ENCODE assay signal across 10 mouse cellular contexts in genomic region chr14:29980447-29981205, GRCm38 (mm10). TPM values are rescaled to one million over a fixed set of nuclear protein-coding genes. Genes with fewer than 3 reads are reported as not detected.
DNase-seq lines count a peak whose midpoint lies in the region; ATAC-seq and TF ChIP-seq lines count a peak whose summit lies in the region.
"Had no signal": no experiment of that assay in that cellular context is flagged by ENCODE, and none has a peak within 500 bp of the region (broad histone marks: within the 10 kb centered on the region; RNA-seq: fewer than 3 reads in every experiment).

No protein-coding gene starts in this region.

- H3K27ac ChIP-seq in heart, postnatal 0 days (ENCODE audit: low read depth) = no peak overlapping the region
- H3K27ac ChIP-seq in liver, postnatal 0 days (ENCODE audit: low read depth) = no peak overlapping the region
- no peak overlapping the region for H3K27ac ChIP-seq in forebrain, embryonic 15.5 days (replicated peaks)
- H3K27ac ChIP-seq: heart, embryonic 13.5 days; stomach, embryonic 15.5 days had no signal

- no peak overlapping the region for H3K4me3 ChIP-seq in heart, postnatal 0 days (ENCODE audit: low read depth, low read length)
- H3K4me3 ChIP-seq in liver, postnatal 0 days (ENCODE audit: low read depth, low read length) = no peak overlapping the region
- no peak overlapping the region for H3K4me3 ChIP-seq in forebrain, embryonic 15.5 days
- H3K4me3 ChIP-seq: stomach, embryonic 15.5 days had no signal

- peaks cover 55% of the 10 kb centered on the region for H3K36me3 ChIP-seq in heart, postnatal 0 days (replicated peaks; ENCODE audit: control insufficient read depth, insufficient read depth, low read length)
- H3K36me3 ChIP-seq in liver, postnatal 0 days (replicated peaks; ENCODE audit: insufficient read depth, low read length) = peaks cover 52% of the 10 kb centered on the region
- peaks cover 62% of the 10 kb centered on the region for H3K36me3 ChIP-seq in forebrain, embryonic 15.5 days

- H3K27me3 ChIP-seq in heart, postnatal 0 days (ENCODE audit: control insufficient read depth, insufficient read depth, low read length) = no peaks in the 10 kb centered on the region
- no peaks in the 10 kb centered on the region for H3K27me3 ChIP-seq in liver, postnatal 0 days (ENCODE audit: insufficient read depth, low read length)
- H3K27me3 ChIP-seq in forebrain, embryonic 15.5 days = no peaks in the 10 kb centered on the region
- H3K27me3 ChIP-seq: heart, embryonic 13.5 days; stomach, embryonic 15.5 days had no signal

- no peak for TF ChIP-seq EP300 in heart, postnatal 0 days (IDR thresholded peaks at IDR 0.05; ENCODE audit: low read depth)
- TF ChIP-seq EP300 in liver, postnatal 0 days (IDR thresholded peaks at IDR 0.05; ENCODE audit: low read depth) = no peak

- TF ChIP-seq CTCF in heart, postnatal 0 days (IDR thresholded peaks at IDR 0.05; ENCODE audit: low read depth) = peak; percentile 39
- peak; percentile 60 for TF ChIP-seq CTCF in liver, postnatal 0 days (IDR thresholded peaks at IDR 0.05; ENCODE audit: low read depth)

- no peaks in the 10 kb centered on the region for H3K9me3 ChIP-seq in heart, postnatal 0 days (replicated peaks; ENCODE audit: control insufficient read depth, low read length)
- no peaks in the 10 kb centered on the region; the same call in 1 of the 2 replicates for H3K9me3 ChIP-seq in liver, postnatal 0 days (ENCODE audit: low read length)
- no peaks in the 10 kb centered on the region for H3K9me3 ChIP-seq in forebrain, embryonic 15.5 days
- H3K9me3 ChIP-seq: heart, embryonic 13.5 days; stomach, embryonic 15.5 days had no signal

- H3K4me1 ChIP-seq in heart, postnatal 0 days (ENCODE audit: control insufficient read depth, insufficient read depth) = peaks cover 8% of the 10 kb centered on the region; the same call in 1 of the 2 replicates
- peaks cover 8% of the 10 kb centered on the region for H3K4me1 ChIP-seq in liver, postnatal 0 days (ENCODE audit: insufficient read depth)
- H3K4me1 ChIP-seq in forebrain, embryonic 15.5 days = peaks cover 11% of the 10 kb centered on the region
- H3K4me1 ChIP-seq: stomach, embryonic 15.5 days had no signal

- no peak for DNase-seq in heart, postnatal 0 days (ENCODE audit: low spot score)
- no peak for DNase-seq in heart, postnatal 25 days (ENCODE audit: low spot score)
- DNase-seq in B cell, adult 2 months = peak; percentile 50 to 54
- DNase-seq in ZHBTc4 (ENCODE audit: low read depth, low spot score) = peak; percentile 83
- peak; percentile 59 for DNase-seq in liver, postnatal 0 days
- no peak for DNase-seq in right cerebral cortex, postnatal 10 days (ENCODE audit: low spot score in 2 of 2)
- no peak for DNase-seq in spleen, adult 12 weeks (ENCODE audit: low spot score)

- intact Hi-C loops in heart, postnatal 25 days (cut with DNase I) = no loop called here

- no peak for ATAC-seq in heart, postnatal 0 days (ENCODE audit: insufficient read depth, low read depth)
- ATAC-seq in liver, postnatal 0 days = no peak
- ATAC-seq in forebrain, embryonic 15.5 days (replicated peaks) = no peak

- H3K9ac ChIP-seq in heart, postnatal 0 days (replicated peaks; ENCODE audit: low read depth, low read length) = no peak overlapping the region
- H3K9ac ChIP-seq in liver, postnatal 0 days (replicated peaks) = no peak overlapping the region
- no peak overlapping the region for H3K9ac ChIP-seq in forebrain, embryonic 15.5 days (replicated peaks)
- H3K9ac ChIP-seq: stomach, embryonic 15.5 days had no signal

- 92% methylated on average over 10 of the region's 10 CpGs for WGBS in heart, postnatal 0 days
- 88% methylated on average over 10 of the region's 10 CpGs for WGBS in liver, postnatal 0 days (ENCODE audit: insufficient replicate concordance)
- 97% methylated on average over 10 of the region's 10 CpGs for WGBS in forebrain, embryonic 15.5 days

- no peak overlapping the region for H3K4me2 ChIP-seq in heart, postnatal 0 days (ENCODE audit: low read depth, low read length)
- H3K4me2 ChIP-seq in liver, postnatal 0 days (ENCODE audit: low read depth, low read length) = no peak overlapping the region
- no peak overlapping the region for H3K4me2 ChIP-seq in forebrain, embryonic 15.5 days (replicated peaks)

RNA-seq across cellular contexts. Expression of gene Actr8, which starts 2.5 kb away (rescaled TPM):
- total RNA-seq in heart, postnatal 0 days (2014; rRNA removed; ENCODE audit: low replicate concordance) = 15.3 and 33.8 TPM in 2 replicates
- 42.4 and 44.2 TPM in 2 replicates for polyA plus RNA-seq in heart, postnatal 0 days (2015; fragmentation: Nextera tagmentation; extraction: Ambion mirVana)
- total RNA-seq in heart, postnatal 25 days (2021) = 10 to 100 TPM; 36.5 to 38.3 TPM
- 15.0 and 15.6 TPM in 2 replicates for polyA plus RNA-seq in liver, postnatal 0 days (2015; fragmentation: Nextera tagmentation; extraction: Ambion mirVana)
- polyA plus RNA-seq in forebrain, embryonic 15.5 days (2015; fragmentation: Nextera tagmentation; extraction: Ambion mirVana) = 85.2 and 86.6 TPM in 2 replicates

RNA-seq across cellular contexts. Expression of gene Selenok, which starts 12.5 kb away (rescaled TPM):
- total RNA-seq in heart, postnatal 0 days (2014; rRNA removed; ENCODE audit: low replicate concordance) = 31.1 and 49.7 TPM in 2 replicates
- polyA plus RNA-seq in heart, postnatal 0 days (2015; fragmentation: Nextera tagmentation; extraction: Ambion mirVana) = 252 and 278 TPM in 2 replicates
- 10 to 100 TPM; 81.3 to 90.2 TPM for total RNA-seq in heart, postnatal 25 days (2021)
- 150 and 157 TPM in 2 replicates for polyA plus RNA-seq in liver, postnatal 0 days (2015; fragmentation: Nextera tagmentation; extraction: Ambion mirVana)
- 440 and 448 TPM in 2 replicates for polyA plus RNA-seq in forebrain, embryonic 15.5 days (2015; fragmentation: Nextera tagmentation; extraction: Ambion mirVana)

RNA-seq across cellular contexts. Expression of gene Il17rb, which starts 28.1 kb away (rescaled TPM):
- total RNA-seq in heart, postnatal 0 days (2014; rRNA removed; ENCODE audit: low replicate concordance) = 2.5 TPM in 1 of 2 replicates, not detected in the other
- 0.22 and 0.25 TPM in 2 replicates for polyA plus RNA-seq in heart, postnatal 0 days (2015; fragmentation: Nextera tagmentation; extraction: Ambion mirVana)
- under 1 TPM; 0.17 to 0.21 TPM for total RNA-seq in heart, postnatal 25 days (2021)
- polyA plus RNA-seq in liver, postnatal 0 days (2015; fragmentation: Nextera tagmentation; extraction: Ambion mirVana) = 6.2 and 7.1 TPM in 2 replicates
- 1.3 and 1.8 TPM in 2 replicates for polyA plus RNA-seq in forebrain, embryonic 15.5 days (2015; fragmentation: Nextera tagmentation; extraction: Ambion mirVana)

RNA-seq across cellular contexts. Expression of gene Chdh, which starts 28.2 kb away (rescaled TPM):
- 0.27 TPM in 1 of 2 replicates, not detected in the other for total RNA-seq in heart, postnatal 0 days (2014; rRNA removed; ENCODE audit: low replicate concordance)
- 0.18 TPM in 1 of 2 replicates, not detected in the other for polyA plus RNA-seq in heart, postnatal 0 days (2015; fragmentation: Nextera tagmentation; extraction: Ambion mirVana)
- total RNA-seq in heart, postnatal 25 days (2021) = under 1 TPM; 0.26 to 0.42 TPM
- 4.5 and 6.2 TPM in 2 replicates for polyA plus RNA-seq in liver, postnatal 0 days (2015; fragmentation: Nextera tagmentation; extraction: Ambion mirVana)
- 0.22 and 0.25 TPM in 2 replicates for polyA plus RNA-seq in forebrain, embryonic 15.5 days (2015; fragmentation: Nextera tagmentation; extraction: Ambion mirVana)

Comparison
In these comparisons a context has a peak if more than half of its experiments do, and no peak if none do; other contexts are left out.
1. DNase-seq: peak in B cell, adult 2 months (2 of 2), ZHBTc4 (single experiment) and liver, postnatal 0 days (single experiment); none in heart, postnatal 0 days (single experiment), heart, postnatal 25 days (single experiment), right cerebral cortex, postnatal 10 days (0 of 2) and spleen, adult 12 weeks (single experiment).